Mouse (Mus musculus) megakaryocyte, embryonic 14.5 days (primary cell): ENCODE measurements around the gene Smagp.

Experiments used
- FLI1 ChIP-seq: IDR thresholded peaks from 2 replicates; pipeline ENCODE4 v1.6.1; 2012; ENCODE audit warnings: low read length, inconsistent platforms, mixed read lengths
- GATA1 ChIP-seq: IDR thresholded peaks from 3 replicates; pipeline ENCODE4 v1.6.1; 2012; ENCODE audit warnings: mixed read lengths, low read length, inconsistent platforms, borderline replicate concordance

DNA sequence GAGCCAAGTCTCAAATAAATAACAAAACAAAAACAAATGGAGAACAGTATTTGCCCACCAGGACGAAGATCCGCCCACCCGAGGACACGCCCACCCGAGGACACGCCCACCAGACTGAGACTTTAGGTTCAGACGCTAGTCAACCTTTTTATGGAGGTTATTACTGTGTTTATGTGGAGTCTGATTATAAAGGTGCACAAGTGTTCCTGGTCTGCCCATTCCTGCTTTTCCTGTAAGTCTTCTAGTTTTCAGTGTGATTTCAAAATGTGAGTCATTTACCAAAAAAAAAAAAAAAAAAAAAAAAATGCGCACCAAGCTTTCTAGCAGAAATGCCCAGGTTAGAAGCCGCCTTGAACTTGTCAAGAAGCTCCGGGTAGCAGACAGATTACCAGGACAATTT is 9.5 kb downstream of the Smagp start:
- TF ChIP-seq GATA1 (no peak), FLI1 (no peak)
